Mouse (Mus musculus): Measurements from ENCODE around the gene Vrk2. TPM values are rescaled to one million over a fixed set of nuclear protein-coding genes. Genes with fewer than 3 reads are reported as not detected.

Vrk2 gene
- polyA plus RNA-seq (2012; ENCODE audit: low replicate concordance), result 36.9 and 39.6 TPM in 2 replicates

DNA sequence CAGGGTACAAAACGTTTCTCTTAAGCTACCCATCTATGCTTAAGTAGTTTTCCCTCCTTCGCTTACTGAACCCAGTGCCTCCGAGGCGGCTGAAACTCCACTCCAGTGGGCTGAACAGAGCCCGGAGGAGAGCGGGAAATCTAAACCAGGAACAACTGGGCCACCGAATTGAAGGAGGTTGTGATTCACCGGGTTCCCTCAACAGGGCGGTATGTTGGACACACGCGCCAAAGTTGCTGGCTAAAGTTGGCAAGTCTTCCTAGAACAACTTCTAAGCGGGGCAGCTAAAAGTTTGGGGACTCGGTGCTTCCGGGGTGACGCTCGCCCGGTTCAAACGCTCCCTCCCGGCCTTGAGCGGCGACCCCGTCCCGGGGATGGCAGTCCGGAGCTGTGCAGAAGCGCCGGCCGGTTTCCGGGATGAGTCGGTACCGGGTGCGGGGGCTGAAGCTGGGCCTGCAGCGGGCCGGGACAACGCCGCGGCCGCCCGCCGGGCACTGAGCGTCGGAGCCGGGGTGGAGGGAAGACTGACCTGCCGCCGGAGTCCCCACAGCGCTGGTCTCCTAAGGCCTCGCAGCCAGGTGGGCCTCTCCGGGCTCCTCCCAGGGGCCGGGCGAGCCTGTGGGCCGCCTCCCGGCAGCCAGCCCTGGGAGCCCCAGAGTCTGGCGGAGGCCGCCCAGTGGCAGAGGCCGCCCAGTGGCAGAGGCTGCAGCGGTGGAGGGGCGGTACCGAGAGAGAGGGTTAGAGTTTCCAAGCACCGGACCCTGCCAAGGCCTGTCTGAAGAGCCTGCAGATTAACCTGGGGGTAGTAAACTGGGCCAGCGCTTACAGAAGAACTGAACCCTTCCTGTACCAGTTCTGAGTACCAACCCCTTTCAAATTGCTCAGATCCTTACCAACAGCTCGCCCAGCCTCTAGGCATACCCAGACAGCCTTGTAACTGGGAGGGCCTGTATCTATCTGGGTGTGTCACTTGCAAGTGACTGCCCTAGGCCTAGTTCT lies at the start of gene Vrk2, which contains the start of gene Gm6899:
Vrk2 (minus strand) TSS at position 939 of the 999 bp plus-strand sequence.
Gm6899 (plus strand) TSS at position 181 of the 999 bp plus-strand sequence.

Other genes with a start within 250 kb of the Vrk2 start
- gene Fancl, start 207.9 kb downstream of the Vrk2 start, polyA plus RNA-seq (2012; ENCODE audit: low replicate concordance), result 0.41 and 1.0 TPM in 2 replicates
- not detected in 2 replicates for gene Gm6899, start 758 bp downstream of the Vrk2 start, polyA plus RNA-seq (2012; ENCODE audit: low replicate concordance)

Measured in leukemia stem cell, adult 10-12 weeks (primary cell).